Mouse (Mus musculus) embryo, embryonic 11.5 days (tissue): ENCODE measurements at regions not wholly inside any gene's neighbourhood (a gene's known extent, or its start where the extent isn't known, plus 50 kb on each side); places are given as distances from the start of the nearest gene placed in this dataset.

ENCODE experiments used
- DNase-seq: peaks from one replicate; pipeline ENCODE4 v3.0.0-alpha.2; 2012; ENCODE audit warnings: low read depth, low spot score

DNA sequence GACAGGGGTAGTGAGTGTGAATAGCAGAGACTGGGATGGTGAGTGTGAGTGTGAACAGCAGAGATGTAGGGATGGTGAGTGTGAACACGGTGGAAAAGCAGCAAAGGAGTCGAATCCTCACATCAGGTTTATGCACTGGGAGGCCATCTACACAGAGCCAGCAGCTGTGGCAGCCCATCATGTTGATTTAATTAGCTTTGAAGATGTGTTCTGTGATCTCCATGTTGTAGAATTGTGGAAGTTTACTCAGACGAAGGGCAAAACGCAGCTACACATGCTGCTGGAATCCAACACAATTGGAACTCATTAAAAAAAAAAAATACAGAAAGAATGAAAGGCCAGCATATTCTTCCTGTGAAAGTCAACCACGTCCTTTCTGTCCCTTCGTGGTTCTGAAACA is 80.2 kb upstream of the Lrig3 start:
- DNase-seq, result no peak

DNA sequence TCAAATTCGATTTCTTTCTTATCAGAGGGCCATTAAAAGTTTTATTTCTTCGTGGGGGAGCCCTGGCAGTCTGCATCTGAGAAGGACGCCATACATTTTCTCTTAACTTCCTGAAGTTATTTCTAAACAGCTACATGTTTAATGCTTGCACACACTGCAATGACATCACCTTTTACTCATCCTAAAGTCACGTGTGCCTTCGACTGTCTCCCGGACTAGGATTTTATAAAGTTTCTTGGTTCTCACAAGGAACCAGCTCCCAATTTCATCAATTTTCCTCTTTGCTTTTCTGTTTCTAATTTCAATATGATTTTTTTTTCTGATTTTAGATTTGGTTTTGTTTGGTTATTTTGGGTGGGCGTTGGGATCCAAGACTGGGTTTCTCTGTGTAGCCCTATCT is 73.8 kb upstream of the Lrig3 start:
- DNase-seq, result no peak

DNA sequence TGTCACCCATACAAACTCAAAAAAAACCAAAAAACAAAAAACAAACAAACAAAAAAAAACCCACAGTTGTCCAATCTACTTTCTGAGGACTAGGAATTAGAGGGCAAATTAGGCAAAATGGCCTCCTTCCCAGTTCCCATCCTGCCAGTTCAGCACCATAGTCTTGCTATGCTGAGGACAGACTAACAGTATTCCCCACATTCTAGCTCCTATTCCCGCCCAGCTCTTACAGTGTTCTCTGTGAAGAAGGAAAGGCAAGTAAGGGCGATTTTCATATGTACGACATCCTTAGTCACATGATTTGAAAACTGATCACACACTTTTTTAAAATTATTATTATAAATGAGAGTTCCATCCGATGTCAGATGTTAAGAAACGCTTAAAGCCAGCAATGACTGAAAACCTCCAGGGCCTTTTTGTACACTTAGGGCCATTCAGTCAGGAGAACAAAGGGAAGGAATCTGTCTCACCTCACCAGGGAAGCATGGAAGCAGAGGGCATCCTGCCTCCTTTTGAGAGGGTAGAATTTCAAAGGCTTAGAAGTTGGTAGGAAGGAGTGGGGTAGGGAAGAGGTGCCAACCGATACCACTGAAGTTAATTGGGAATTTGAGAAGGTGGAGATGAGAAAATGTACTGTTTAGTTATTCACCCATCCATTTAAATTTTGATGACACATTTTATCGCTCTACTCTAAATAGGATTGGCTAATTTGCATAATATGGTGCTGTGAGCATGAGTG is 70.1 kb upstream of the Lrig3 start:
- no peak for DNase-seq

DNA sequence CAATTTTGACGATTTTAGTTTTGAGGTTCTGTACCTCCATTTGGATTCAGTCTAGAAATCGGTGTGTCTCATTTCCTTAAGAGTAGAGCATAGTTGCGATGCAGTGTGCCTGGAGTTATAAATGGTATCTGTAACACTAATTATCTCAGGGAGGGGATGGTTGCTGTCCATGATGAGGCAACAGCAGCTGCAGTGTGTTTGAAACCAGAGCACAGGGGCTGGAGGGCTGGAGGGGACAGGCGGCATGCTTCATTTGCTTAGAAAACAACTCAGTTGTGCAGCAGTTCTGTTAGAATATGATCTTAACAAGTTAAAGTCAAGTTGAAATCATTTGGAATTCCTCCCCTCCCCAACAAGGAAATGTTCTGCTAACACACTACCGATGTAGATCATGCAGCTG is 69.3 kb upstream of the Lrig3 start:
- DNase-seq, result no peak

DNA sequence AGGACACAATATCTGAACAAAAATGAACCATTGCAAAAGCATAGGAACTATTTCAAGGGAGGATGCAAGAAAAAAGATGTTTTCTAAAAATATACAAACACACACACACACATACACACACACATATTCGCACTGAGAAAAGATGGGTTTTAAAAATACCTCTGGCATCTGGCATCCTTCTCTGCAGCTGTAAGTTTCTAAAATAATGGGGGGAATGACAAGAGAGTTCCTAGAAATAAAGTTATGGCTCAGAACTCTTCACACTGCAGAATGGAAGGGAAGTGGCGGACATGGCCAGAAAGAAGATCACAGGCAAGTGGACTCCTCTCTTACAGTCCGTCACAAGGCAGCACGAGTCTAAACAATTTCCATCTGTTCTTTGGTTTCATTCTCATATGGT is 66.5 kb upstream of the Lrig3 start:
- DNase-seq, result no peak

DNA sequence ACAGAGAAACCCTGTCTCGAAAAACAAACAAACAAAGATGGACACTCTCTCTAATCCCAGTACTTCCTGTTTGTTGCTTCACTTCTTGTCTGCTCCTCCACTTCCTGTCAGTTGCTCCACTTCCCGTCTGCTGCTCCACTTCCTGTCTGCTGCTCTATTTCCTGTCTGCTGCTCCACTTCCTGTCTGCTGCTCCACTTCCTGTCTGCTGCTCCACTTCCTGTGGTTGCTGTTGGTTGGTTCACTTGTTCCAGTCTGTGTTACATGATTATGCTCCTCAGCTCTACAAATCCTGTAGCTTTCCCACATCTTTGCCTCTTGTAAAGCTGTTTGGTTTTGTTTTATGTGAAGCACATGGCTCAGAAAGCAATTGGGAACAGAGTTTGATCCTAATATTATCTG is 65.4 kb upstream of the Lrig3 start:
- DNase-seq, result no peak

DNA sequence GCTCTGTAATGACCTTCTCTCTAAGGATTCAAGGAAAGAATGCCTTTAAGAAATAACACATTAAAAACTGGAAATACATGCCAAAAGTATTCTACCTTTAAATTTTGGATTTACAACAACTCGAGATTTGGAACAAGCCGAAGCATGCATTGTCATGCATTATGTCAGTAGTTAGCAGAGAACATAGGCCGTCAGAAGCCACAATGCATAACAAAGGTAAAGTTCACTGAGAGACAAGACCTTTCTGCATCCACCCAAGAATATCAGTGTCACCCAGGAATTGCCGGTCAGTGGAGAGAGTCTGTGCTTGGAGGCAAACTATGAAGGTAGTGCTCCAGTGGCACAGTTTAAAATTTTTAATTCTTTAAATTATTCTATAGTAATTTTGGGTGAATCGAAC is 63.3 kb upstream of the Lrig3 start:
- no peak for DNase-seq

DNA sequence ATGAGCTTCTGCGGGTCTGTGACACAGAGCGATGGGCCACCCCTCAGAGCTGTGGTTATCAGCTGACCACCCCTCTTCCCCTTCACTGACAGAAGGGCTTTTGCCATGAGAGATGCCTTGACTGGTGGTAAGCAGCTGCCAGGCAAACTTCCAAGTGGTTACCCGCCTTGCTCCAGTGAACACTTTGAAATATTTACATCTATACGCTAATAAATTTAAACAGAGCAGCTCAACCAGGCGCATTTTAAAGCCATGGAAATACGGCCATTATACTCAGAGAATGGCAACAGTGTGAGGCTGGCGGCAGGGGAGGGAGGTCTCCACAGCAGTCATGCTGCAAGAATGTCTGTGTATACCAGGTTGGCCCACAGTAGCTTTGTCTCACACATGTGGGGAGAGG is 53.8 kb upstream of the Lrig3 start:
- DNase-seq, result no peak
